Mouse (Mus musculus) spleen, adult 2 months (tissue): Measurements from ENCODE around the gene Rad1.

Experiments
- CTCF ChIP-seq: fragments of 200-500 bp; IDR thresholded peaks from 2 replicates; pipeline ENCODE4 v1.5.1; 2011; ENCODE audit warnings: mild to moderate bottlenecking, inconsistent platforms; ENCODE audit not compliant: insufficient read depth, insufficient read length, insufficient replicate concordance; ENCODE audit errors: extremely low read depth
- POLR2A ChIP-seq: fragments of 200-500 bp; IDR thresholded peaks from 2 replicates; pipeline ENCODE4 v1.6.1; 2011; ENCODE audit warnings: low read depth, low read length, inconsistent platforms

DNA sequence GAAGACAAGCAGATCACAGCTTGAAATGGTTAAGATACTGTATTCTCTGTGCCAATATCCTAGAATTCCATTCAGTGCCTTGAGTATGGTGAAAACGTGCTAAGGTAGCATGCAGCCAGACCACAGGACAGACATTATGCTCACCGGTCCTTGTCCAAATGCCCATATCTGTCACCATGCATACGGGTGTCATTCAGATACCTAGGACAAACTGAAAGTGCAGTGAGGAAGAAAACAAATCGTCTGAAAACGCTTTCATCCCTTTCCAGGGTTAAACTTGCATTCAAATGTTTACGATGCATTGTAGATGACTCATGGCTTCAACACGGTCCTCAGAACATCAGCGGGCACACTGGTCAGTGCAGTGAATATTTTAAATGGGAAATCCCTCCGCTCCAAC, 44.3 kb upstream of the Rad1 start:
- TF ChIP-seq CTCF (no peak), POLR2A (no peak)
